Mouse (Mus musculus) MEL (cell line): Measurements from ENCODE around the gene Kcnj1. TPM values are rescaled to one million over a fixed set of nuclear protein-coding genes. Genes with fewer than 3 reads are reported as not detected.
A peak's percentile ranks its signal among the peaks of the same experiment; 100 is the strongest.

ENCODE experiments used
- DNase-seq: peaks from one replicate; pipeline ENCODE4 v3.0.0; 2011; ENCODE audit warnings: low read depth, low spot score
- H3K27ac ChIP-seq: 2 replicates; pipeline ENCODE4 v1.5.1; 2012; ENCODE audit warnings: low read depth, mild to moderate bottlenecking, control low read depth, low read length, moderate library complexity; ENCODE audit not compliant: control insufficient read depth
- H3K27me3 ChIP-seq, 2 experiments: fragments of 150-350 bp in 1 of 2; sonication (generic) in 1 of 2; 2 replicates each; pipeline ENCODE4 v1.6.1; 2012; ENCODE audit warnings: low read length in 2 of 2, mild to moderate bottlenecking in 2 of 2, improper control_type of control experiment in 1 of 2, moderate library complexity in 1 of 2; ENCODE audit not compliant: insufficient read depth in 2 of 2, control insufficient read depth in 1 of 2
- H3K36me3 ChIP-seq, 2 experiments: 2 replicates each; pipeline ENCODE4 v1.6.1; 2012 to 2014; ENCODE audit warnings: low read length in 2 of 2, improper control_type of control experiment in 1 of 2, inconsistent platforms in 1 of 2, mild to moderate bottlenecking in 1 of 2; ENCODE audit not compliant: insufficient read depth in 2 of 2, control insufficient read depth in 1 of 2
- H3K4me1 ChIP-seq, 2 experiments: fragments of 150-350 bp in 1 of 2; sonication (generic) in 1 of 2; 2 replicates each; pipeline ENCODE4 v1.6.1; 2012; ENCODE audit warnings: low read length in 2 of 2, improper control_type of control experiment in 1 of 2, mild to moderate bottlenecking in 1 of 2; ENCODE audit not compliant: insufficient read depth in 2 of 2, control insufficient read depth in 1 of 2
- H3K4me3 ChIP-seq, 2 experiments: fragments of 150-350 bp in 1 of 2; sonication (generic) in 1 of 2; 2 replicates each; pipeline ENCODE4 v1.5.1; 2012; ENCODE audit warnings: low read depth in 2 of 2, low read length in 2 of 2, mild to moderate bottlenecking in 2 of 2, moderate library complexity in 2 of 2, control low read depth in 1 of 2, improper control_type of control experiment in 1 of 2; ENCODE audit not compliant: control insufficient read depth in 1 of 2, insufficient read depth in 1 of 2
- H3K79me2 ChIP-seq: 2 replicates; pipeline ENCODE4 v1.6.1; 2012; ENCODE audit warnings: mild to moderate bottlenecking, low read length, moderate library complexity; ENCODE audit not compliant: control insufficient read depth, poor library complexity, insufficient read depth
- H3K9ac ChIP-seq: 2 replicates; pipeline ENCODE4 v1.6.1; 2012; ENCODE audit warnings: low read depth, mild to moderate bottlenecking, control low read depth, low read length, moderate library complexity; ENCODE audit not compliant: control insufficient read depth, poor library complexity, severe bottlenecking
- H3K9me3 ChIP-seq: fragments of 150-350 bp; sonication (generic); replicated peaks from 2 replicates; pipeline ENCODE4 v1.6.1; 2012; ENCODE audit warnings: mild to moderate bottlenecking, low read length, improper control_type of control experiment, moderate library complexity; ENCODE audit not compliant: insufficient read depth
- BHLHE40 ChIP-seq: IDR thresholded peaks from 2 replicates; pipeline ENCODE4 v1.6.1; 2012; ENCODE audit warnings: low read depth, mild to moderate bottlenecking, inconsistent platforms, low read length, improper control_type of control experiment, borderline replicate concordance
- CHD2 ChIP-seq: IDR thresholded peaks from 2 replicates; pipeline ENCODE4 v1.6.1; 2011; ENCODE audit warnings: low read length, improper control_type of control experiment
- CTCF ChIP-seq, 3 experiments: IDR thresholded peaks in 2 of 3; conservative IDR thresholded peaks in 1 of 3; 2 replicates each; pipeline ENCODE4 v1.5.1; 2011 to 2012; ENCODE audit warnings: low read length in 3 of 3, low read depth in 2 of 3, mild to moderate bottlenecking in 2 of 3, improper control_type of control experiment in 1 of 3, inconsistent platforms in 1 of 3, mixed read lengths in 1 of 3, moderate library complexity in 1 of 3; ENCODE audit not compliant: control insufficient read depth in 1 of 3, insufficient read depth in 1 of 3, poor library complexity in 1 of 3, severe bottlenecking in 1 of 3
- E2F4 ChIP-seq: IDR thresholded peaks from 2 replicates; pipeline ENCODE4 v1.6.1; 2011; ENCODE audit warnings: low read depth, low read length, improper control_type of control experiment, borderline replicate concordance
- ELF1 ChIP-seq: IDR thresholded peaks from 2 replicates; pipeline ENCODE4 v1.6.1; 2014; ENCODE audit warnings: low read depth, mild to moderate bottlenecking, inconsistent platforms, low read length, improper control_type of control experiment, moderate library complexity
- JUND ChIP-seq: IDR thresholded peaks from 2 replicates; pipeline ENCODE4 v1.6.1; 2011; ENCODE audit warnings: low read depth, mild to moderate bottlenecking, improper control_type of control experiment, low read length
- MAX ChIP-seq: IDR thresholded peaks from 2 replicates; pipeline ENCODE4 v1.6.1; 2011; ENCODE audit warnings: low read length, improper control_type of control experiment
- MYB ChIP-seq: IDR thresholded peaks from 2 replicates; pipeline ENCODE4 v1.6.1; 2011; ENCODE audit warnings: mild to moderate bottlenecking, low read depth, low read length, improper control_type of control experiment
- NELFE ChIP-seq: IDR thresholded peaks from 2 replicates; pipeline ENCODE4 v1.6.1; 2011; ENCODE audit warnings: low read depth, low read length, improper control_type of control experiment
- POLR2A ChIP-seq, 2 experiments: IDR thresholded peaks; 2 replicates each; pipeline ENCODE4 v1.6.1; 2011 to 2012; ENCODE audit warnings: low read length in 2 of 2, mild to moderate bottlenecking in 2 of 2, control low read depth in 1 of 2, improper control_type of control experiment in 1 of 2, low read depth in 1 of 2, moderate library complexity in 1 of 2; ENCODE audit not compliant: control insufficient read depth in 1 of 2, insufficient read depth in 1 of 2, poor library complexity in 1 of 2
- POLR2AphosphoS5 ChIP-seq: IDR thresholded peaks from 2 replicates; pipeline ENCODE4 v1.6.1; 2012; ENCODE audit warnings: low read depth, borderline replicate concordance, mild to moderate bottlenecking, inconsistent platforms, low read length, moderate library complexity, mixed read lengths
- RAD21 ChIP-seq: IDR thresholded peaks from 2 replicates; pipeline ENCODE4 v1.6.1; 2011; ENCODE audit warnings: mild to moderate bottlenecking, low read depth, low read length, improper control_type of control experiment
- RCOR1 ChIP-seq: IDR thresholded peaks from 2 replicates; pipeline ENCODE4 v1.6.1; 2012; ENCODE audit warnings: low read depth, mild to moderate bottlenecking, inconsistent platforms, low read length, improper control_type of control experiment
- SMC3 ChIP-seq: IDR thresholded peaks from 2 replicates; pipeline ENCODE4 v1.6.1; 2011; ENCODE audit warnings: low read depth, low read length, improper control_type of control experiment
- TAL1 ChIP-seq: IDR thresholded peaks from 2 replicates; pipeline ENCODE4 v1.6.1; 2012; ENCODE audit warnings: mild to moderate bottlenecking, inconsistent platforms, low read length, moderate library complexity, mixed read lengths
- USF2 ChIP-seq, 2 experiments: IDR thresholded peaks; 2 replicates each; pipeline ENCODE4 v1.6.1; 2011 to 2012; ENCODE audit warnings: improper control_type of control experiment in 2 of 2, low read length in 2 of 2, borderline replicate concordance in 1 of 2, inconsistent platforms in 1 of 2, low read depth in 1 of 2, mild to moderate bottlenecking in 1 of 2; ENCODE audit not compliant: insufficient read depth in 1 of 2
- ZC3H11A ChIP-seq: IDR thresholded peaks from 2 replicates; pipeline ENCODE4 v1.6.1; 2012; ENCODE audit warnings: low read depth, mild to moderate bottlenecking, inconsistent platforms, low read length, improper control_type of control experiment
- ZKSCAN1 ChIP-seq: IDR thresholded peaks from 2 replicates; pipeline ENCODE4 v1.6.1; 2012; ENCODE audit warnings: low read depth, mild to moderate bottlenecking, inconsistent platforms, low read length, improper control_type of control experiment, moderate library complexity
- ZMIZ1 ChIP-seq: IDR thresholded peaks from 2 replicates; pipeline ENCODE4 v1.6.1; 2012; ENCODE audit warnings: low read depth, mild to moderate bottlenecking, inconsistent platforms, low read length, improper control_type of control experiment, moderate library complexity
- ZNF384 ChIP-seq: IDR thresholded peaks from 2 replicates; pipeline ENCODE4 v1.6.1; 2012; ENCODE audit warnings: low read depth, mild to moderate bottlenecking, inconsistent platforms, low read length, improper control_type of control experiment
- polyA plus RNA-seq, 2 experiments: library from polyadenylated mRNA; stranded (reverse) in 1 of 2; unstranded in 1 of 2; fragments of >175 nt in 1 of 2; fragments of >200 nt in 1 of 2; gene quantifications; 2 replicates each; pipeline versions ENCODE4 v1.2.1 to v1.2.4; 2012; ENCODE audit warnings: low replicate concordance in 2 of 2, low read depth in 1 of 2; ENCODE audit not compliant: insufficient read length in 2 of 2, insufficient read depth in 1 of 2, missing spikeins in 1 of 2
- total RNA-seq: library from RNA; depleted of rRNA; stranded (reverse); fragments of 300-350 nt; gene quantifications from 2 replicates; pipeline ENCODE4 v1.2.3, GENCODE M21; 2012

Gene Kcnj1
- total and polyA plus RNA-seq, 3 experiments, result not detected

GRCm38 (mm10) chr9:32376863-32377590, 4.7 kb downstream of the Kcnj1 start:
- DNase-seq, result no peak
- Histone ChIP-seq H3K9ac (no peak overlapping the region), H3K9me3 (no peaks in the 10 kb centered on the region), H3K4me1 (no peaks in the 10 kb centered on the region), H3K4me3 (no peak overlapping the region), H3K27ac (no peak overlapping the region), H3K36me3 (no peaks in the 10 kb centered on the region), H3K27me3 (peaks cover 3% of the 10 kb centered on the region in 2 experiments), H3K79me2 (no peaks in the 10 kb centered on the region)
- no peak for TF ChIP-seq BHLHE40
- TF ChIP-seq MAX, result no peak
- no peak for TF ChIP-seq ZMIZ1

GRCm38 (mm10) chr9:32384906-32385305, 12.6 kb downstream of the Kcnj1 start:
- H3K4me3 ChIP-seq, result no peak overlapping the region
- H3K79me2 ChIP-seq, result no peaks in the 10 kb centered on the region
- no peak for DNase-seq
- H3K36me3 ChIP-seq, result no peaks in the 10 kb centered on the region
- no peak overlapping the region for H3K27ac ChIP-seq
- no peaks in the 10 kb centered on the region for H3K9me3 ChIP-seq
- H3K9ac ChIP-seq, result no peak overlapping the region
- H3K4me1 ChIP-seq, result no peaks in the 10 kb centered on the region
- peaks cover 3 to 4% of the 10 kb centered on the region in 2 experiments for H3K27me3 ChIP-seq
- TF ChIP-seq E2F4 (no peak), ZNF384 (no peak), TAL1 (no peak), USF2 (IDR thresholded peaks at IDR 0.05; ENCODE audit: borderline replicate concordance in 1 of 2, insufficient read depth in 1 of 2, low read depth in 1 of 2, low read length in 2 of 2) (no peak), POLR2A (IDR thresholded peaks at IDR 0.05; ENCODE audit: control insufficient read depth in 1 of 2, insufficient read depth in 1 of 2, low read depth in 1 of 2, low read length in 2 of 2, poor library complexity in 1 of 2) (no peak), POLR2AphosphoS5 (no peak), MYB (no peak), MAX (no peak), CHD2 (no peak), JUND (no peak), RAD21 (no peak), NELFE (no peak), ZKSCAN1 (no peak)

- Histone ChIP-seq H3K4me1 (no peaks in the 10 kb centered on the region), H3K9me3 (no peaks in the 10 kb centered on the region), H3K9ac (no peak overlapping the region), H3K4me3 (no peak overlapping the region), H3K27ac (no peak overlapping the region), H3K27me3 (peaks cover 0 to 1% of the 10 kb centered on the region in 2 experiments; a peak in 1 of 4 replicates), H3K79me2 (no peaks in the 10 kb centered on the region), H3K36me3 (no peaks in the 10 kb centered on the region)
- TF ChIP-seq E2F4 (no peak), SMC3 (peak; percentile 78), ELF1 (no peak), RAD21 (peak; percentile 58), CTCF (IDR thresholded peaks at IDR 0.05 in 2 of 3, conservative IDR thresholded peaks at IDR 0.05 in 1 of 3; ENCODE audit: control insufficient read depth in 1 of 3, insufficient read depth in 1 of 3, low read depth in 2 of 3, low read length in 3 of 3, poor library complexity in 1 of 3, severe bottlenecking in 1 of 3) (peak; percentile 71 to 100 (median 83)), TAL1 (no peak), ZC3H11A (peak; percentile 36; the same call in 1 of the 2 replicates), RCOR1 (no peak), BHLHE40 (no peak)
- DNase-seq, result peak; percentile 73
Observed at GRCm38 (mm10) chr9:32388120-32388519, 15.8 kb downstream of the Kcnj1 start.
